Mouse (Mus musculus) lung, postnatal 0 days (tissue): ENCODE measurements at regions not wholly inside any gene's neighbourhood (a gene's known extent, or its start where the extent isn't known, plus 50 kb on each side); places are given as distances from the start of the nearest gene placed in this dataset.

Source experiments
- CTCF ChIP-seq: IDR thresholded peaks from 2 replicates; pipeline ENCODE4 v1.5.1; 2016; ENCODE audit warnings: antibody characterized with exemption, mild to moderate bottlenecking
- EP300 ChIP-seq: IDR thresholded peaks from 2 replicates; pipeline ENCODE4 v1.6.1; 2016; ENCODE audit warnings: antibody characterized with exemption, mild to moderate bottlenecking, control low read depth

GRCm38 (mm10) chr7:66547694-66548093 lies 120.4 kb upstream of the Aldh1a3 start:
- TF ChIP-seq CTCF (no peak), EP300 (no peak)
